Mouse (Mus musculus) hindbrain, embryonic 16.5 days (tissue): ENCODE measurements around the gene Dpp10. TPM values are rescaled to one million over a fixed set of nuclear protein-coding genes. Genes with fewer than 3 reads are reported as not detected.

Source experiments
- ATAC-seq: fragments of 200-750 bp; cut with Nextera tagmentation; 2 replicates; pipeline ENCODE4 v1.8.0; 2017; ENCODE audit warnings: moderate TSS enrichment, moderate library complexity
- H3K27ac ChIP-seq: fragments of 300-500 bp; sonication (generic); 2 replicates; pipeline ENCODE4 v1.5.1; 2014; ENCODE audit warnings: low read depth, mild to moderate bottlenecking, control low read depth, low read length, moderate library complexity
- H3K27me3 ChIP-seq: fragments of 300-500 bp; sonication (generic); replicated peaks from 2 replicates; pipeline ENCODE4 v1.6.1; 2014; ENCODE audit warnings: low read length; ENCODE audit not compliant: control insufficient read depth, insufficient read depth
- H3K36me3 ChIP-seq: fragments of 300-500 bp; sonication (generic); 2 replicates; pipeline ENCODE4 v1.6.1; 2014; ENCODE audit warnings: mild to moderate bottlenecking, low read length, moderate library complexity, mixed read lengths; ENCODE audit not compliant: control insufficient read depth, insufficient read depth
- H3K4me1 ChIP-seq: fragments of 300-500 bp; sonication (generic); 2 replicates; pipeline ENCODE4 v1.6.1; 2014; ENCODE audit warnings: low read depth, low read length; ENCODE audit not compliant: control insufficient read depth, insufficient read depth
- H3K4me2 ChIP-seq: fragments of 300-500 bp; sonication (generic); 2 replicates; pipeline ENCODE4 v1.6.1; 2014; ENCODE audit warnings: mild to moderate bottlenecking, low read length, control low read depth, moderate library complexity
- H3K4me3 ChIP-seq: fragments of 300-500 bp; sonication (generic); 2 replicates; pipeline ENCODE4 v1.5.1; 2014; ENCODE audit warnings: mild to moderate bottlenecking, low read length, control low read depth, moderate library complexity
- H3K9ac ChIP-seq: fragments of 300-500 bp; sonication (generic); 2 replicates; pipeline ENCODE4 v1.6.1; 2014; ENCODE audit warnings: low read depth, mild to moderate bottlenecking, control low read depth, low read length, moderate library complexity
- H3K9me3 ChIP-seq: fragments of 300-500 bp; sonication (generic); 2 replicates; pipeline ENCODE4 v1.6.1; 2014; ENCODE audit warnings: mild to moderate bottlenecking, low read length, moderate library complexity; ENCODE audit not compliant: control insufficient read depth
- WGBS: fragments of 180-500 bp; shearing (Covaris S2); extraction: QIAGEN DNeasy Blood & Tissue Kit; methylation state at CpG from one replicate; pipeline ENCODE4 v1.1.7; 2014; 5-methylcytosine and 5-hydroxymethylcytosine counted together
- polyA plus RNA-seq: library from polyadenylated mRNA; unstranded; fragments of >200 nt; fragmentation: Nextera tagmentation; extraction: Ambion mirVana; gene quantifications from 2 replicates; pipeline ENCODE4 v1.2.1, GENCODE M21; 2015

The Dpp10 gene
- polyA plus RNA-seq, 1 experiment from 2014 or later = 24.2 TPM

GRCm38 (mm10) chr1:123765511-123765910 is 279.8 kb downstream of the Dpp10 start:
- 91% methylated on average over 2 of the region's 2 CpGs for WGBS
- Histone ChIP-seq H3K36me3 (no peaks in the 10 kb centered on the region), H3K4me3 (no peak overlapping the region), H3K9ac (no peak overlapping the region), H3K4me1 (no peaks in the 10 kb centered on the region), H3K27me3 (no peaks in the 10 kb centered on the region), H3K27ac (no peak overlapping the region), H3K4me2 (no peak overlapping the region), H3K9me3 (no peaks in the 10 kb centered on the region)
- ATAC-seq = no peak

- no peak for ATAC-seq
- WGBS = 86% methylated on average over 3 of the region's 3 CpGs
- H3K4me3 ChIP-seq = no peak overlapping the region
Measured at GRCm38 (mm10) chr1:123762272-123762671, 283.1 kb downstream of the Dpp10 start.

GRCm38 (mm10) chr1:123756055-123756454 is 289.3 kb downstream of the Dpp10 start:
- Histone ChIP-seq H3K4me3 (no peak overlapping the region), H3K27ac (no peak overlapping the region), H3K27me3 (no peaks in the 10 kb centered on the region), H3K4me2 (no peak overlapping the region), H3K9me3 (no peaks in the 10 kb centered on the region), H3K36me3 (no peaks in the 10 kb centered on the region), H3K4me1 (no peaks in the 10 kb centered on the region), H3K9ac (no peak overlapping the region)
- no peak for ATAC-seq

More at GRCm38 (mm10) chr1:123762272-123762671, 283.1 kb downstream of the Dpp10 start:
- H3K36me3 ChIP-seq = no peaks in the 10 kb centered on the region
- no peak overlapping the region for H3K27ac ChIP-seq
- no peaks in the 10 kb centered on the region for H3K27me3 ChIP-seq
- H3K4me2 ChIP-seq = no peak overlapping the region
- H3K9me3 ChIP-seq = no peaks in the 10 kb centered on the region
- no peak overlapping the region for H3K9ac ChIP-seq
- H3K4me1 ChIP-seq = no peaks in the 10 kb centered on the region

- Histone ChIP-seq H3K4me3 (no peak overlapping the region), H3K9ac (no peak overlapping the region), H3K36me3 (no peaks in the 10 kb centered on the region), H3K27ac (no peak overlapping the region), H3K4me2 (no peak overlapping the region), H3K27me3 (no peaks in the 10 kb centered on the region), H3K9me3 (no peaks in the 10 kb centered on the region), H3K4me1 (no peaks in the 10 kb centered on the region)
- 70% methylated on average over 3 of the region's 3 CpGs for WGBS
- ATAC-seq = no peak
Measured at GRCm38 (mm10) chr1:123707292-123707691, 338.1 kb downstream of the Dpp10 start.

GRCm38 (mm10) chr1:123658409-123658808 is 386.9 kb downstream of the Dpp10 start:
- WGBS = 74% methylated on average over 2 of the region's 2 CpGs
- Histone ChIP-seq H3K36me3 (no peaks in the 10 kb centered on the region), H3K9me3 (no peaks in the 10 kb centered on the region)

GRCm38 (mm10) chr1:123656607-123657006 is 388.8 kb downstream of the Dpp10 start:
- no peak overlapping the region for H3K4me2 ChIP-seq
- ATAC-seq = peak; percentile 60; the same call in 1 of the 2 replicates
- H3K9ac ChIP-seq = no peak overlapping the region
- H3K4me3 ChIP-seq = no peak overlapping the region
- H3K36me3 ChIP-seq = no peaks in the 10 kb centered on the region
- H3K27me3 ChIP-seq = no peaks in the 10 kb centered on the region
- WGBS = 46% methylated on average over 3 of the region's 3 CpGs
- H3K27ac ChIP-seq = no peak overlapping the region
- no peaks in the 10 kb centered on the region for H3K4me1 ChIP-seq
- no peaks in the 10 kb centered on the region for H3K9me3 ChIP-seq

More at GRCm38 (mm10) chr1:123658409-123658808, 386.9 kb downstream of the Dpp10 start:
- no peaks in the 10 kb centered on the region for H3K4me1 ChIP-seq
- H3K9ac ChIP-seq = no peak overlapping the region
- no peaks in the 10 kb centered on the region for H3K27me3 ChIP-seq
- H3K4me3 ChIP-seq = no peak overlapping the region
- H3K4me2 ChIP-seq = no peak overlapping the region
- no peak overlapping the region for H3K27ac ChIP-seq
- no peak for ATAC-seq

GRCm38 (mm10) chr1:123637897-123638296 is 407.5 kb downstream of the Dpp10 start:
- Histone ChIP-seq H3K27me3 (no peaks in the 10 kb centered on the region), H3K9ac (no peak overlapping the region), H3K4me3 (no peak overlapping the region), H3K4me2 (no peak overlapping the region), H3K9me3 (no peaks in the 10 kb centered on the region), H3K36me3 (no peaks in the 10 kb centered on the region), H3K27ac (no peak overlapping the region), H3K4me1 (no peaks in the 10 kb centered on the region)
- 83% methylated on average over 1 of the region's 1 CpGs for WGBS
- no peak for ATAC-seq

GRCm38 (mm10) chr1:123628268-123628667 is 417.1 kb downstream of the Dpp10 start:
- Histone ChIP-seq H3K4me1 (no peaks in the 10 kb centered on the region), H3K9ac (no peak overlapping the region), H3K36me3 (no peaks in the 10 kb centered on the region), H3K9me3 (no peaks in the 10 kb centered on the region), H3K4me2 (no peak overlapping the region), H3K27me3 (no peaks in the 10 kb centered on the region), H3K27ac (no peak overlapping the region), H3K4me3 (no peak overlapping the region)
- 90% methylated on average over 3 of the region's 3 CpGs for WGBS
- no peak for ATAC-seq

- H3K4me1 ChIP-seq = no peaks in the 10 kb centered on the region
- H3K4me3 ChIP-seq = no peak overlapping the region
- H3K27me3 ChIP-seq = no peaks in the 10 kb centered on the region
- no peaks in the 10 kb centered on the region for H3K36me3 ChIP-seq
- H3K4me2 ChIP-seq = no peak overlapping the region
- no peak for ATAC-seq
- no peak overlapping the region for H3K9ac ChIP-seq
- no peaks in the 10 kb centered on the region for H3K9me3 ChIP-seq
- H3K27ac ChIP-seq = no peak overlapping the region
Measured at GRCm38 (mm10) chr1:123584857-123585256, 460.5 kb downstream of the Dpp10 start.

- WGBS = 96% methylated on average over 2 of the region's 2 CpGs
- Histone ChIP-seq H3K36me3 (no peaks in the 10 kb centered on the region), H3K4me2 (no peak overlapping the region), H3K27ac (no peak overlapping the region), H3K4me1 (no peaks in the 10 kb centered on the region), H3K27me3 (no peaks in the 10 kb centered on the region), H3K9me3 (no peaks in the 10 kb centered on the region), H3K4me3 (no peak overlapping the region), H3K9ac (no peak overlapping the region)
- no peak for ATAC-seq
Measured at GRCm38 (mm10) chr1:123580112-123580511, 465.2 kb downstream of the Dpp10 start.
